Mouse (Mus musculus): ENCODE data around the gene Parp11. TPM values are rescaled to one million over a fixed set of nuclear protein-coding genes. Genes with fewer than 3 reads are reported as not detected.

The Parp11 gene
- polyA plus RNA-seq, 1 experiment from 2014 or later, result 111 TPM

DNA sequence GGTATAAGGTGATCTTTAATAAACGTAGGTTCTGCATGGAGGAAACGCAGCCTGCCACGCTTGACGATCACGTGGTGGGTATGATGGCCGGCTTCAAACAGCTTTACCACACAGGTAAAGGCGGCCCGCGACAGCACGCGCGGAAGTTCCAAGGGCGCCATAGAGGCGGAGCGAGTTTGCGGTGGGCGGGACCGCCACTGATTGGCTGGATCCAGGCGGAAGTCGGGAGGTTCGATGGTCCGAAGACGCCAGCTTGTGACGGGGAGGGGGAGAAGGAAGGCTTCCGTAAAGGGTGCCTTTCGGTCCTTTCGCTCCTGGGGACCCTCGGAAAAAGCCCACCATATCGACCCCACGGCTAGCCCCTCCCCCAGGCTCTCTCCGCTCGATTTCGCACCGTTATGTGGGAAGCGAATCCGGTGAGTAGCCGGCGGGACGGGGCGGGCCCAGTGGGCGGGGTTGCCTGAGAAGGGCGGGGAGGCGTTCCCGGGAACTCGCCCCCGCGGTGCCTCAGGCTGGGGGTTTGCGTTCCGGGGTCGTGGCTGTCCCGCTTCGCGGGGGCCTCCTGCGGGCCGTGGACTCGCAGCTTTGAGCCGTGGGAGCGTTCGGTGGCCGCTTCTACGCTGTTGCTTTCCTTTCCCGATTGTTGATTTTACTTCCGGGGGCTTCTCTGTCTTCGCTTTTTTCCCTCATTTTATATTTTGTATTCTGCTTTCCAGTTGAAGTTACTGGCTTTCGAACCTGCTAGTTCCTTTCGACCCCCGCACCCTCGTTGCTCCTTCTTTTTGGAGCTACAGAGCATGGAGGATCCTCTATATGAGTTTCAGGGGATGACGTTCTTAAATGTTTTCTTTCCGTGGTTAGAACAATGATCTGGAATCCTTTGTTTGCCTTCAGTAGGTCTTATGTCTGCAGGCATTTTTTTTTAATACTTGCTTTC is 7.0 kb downstream of the Parp11 start:
- H3K4me1 ChIP-seq (ENCODE audit: control insufficient read depth, insufficient read depth, low read length), result peaks cover 33% of the 10 kb centered on the region
- peak; percentile 96 for DNase-seq
- H3K9ac ChIP-seq (replicated peaks; ENCODE audit: low read length), result peak overlapping the region; percentile 83
- no peaks in the 10 kb centered on the region for H3K36me3 ChIP-seq (ENCODE audit: control insufficient read depth, insufficient read depth, low read length)
- H3K9me3 ChIP-seq (ENCODE audit: control insufficient read depth, low read length), result no peaks in the 10 kb centered on the region
- peak overlapping the region; percentile 57 for H3K4me2 ChIP-seq (ENCODE audit: low read length)
- peak overlapping the region; percentile 72 for H3K4me3 ChIP-seq (replicated peaks; ENCODE audit: low read depth, low read length)
- peak; percentile 93 for ATAC-seq (ENCODE audit: low FRiP score, low TSS enrichment)
- peak overlapping the region; percentile 96 for H3K27ac ChIP-seq (replicated peaks; ENCODE audit: low read depth, low read length)
- H3K27me3 ChIP-seq (ENCODE audit: control insufficient read depth, insufficient read depth, low read length), result no peaks in the 10 kb centered on the region
- WGBS, result under 1% methylated on average over 68 of the region's 70 CpGs

DNA sequence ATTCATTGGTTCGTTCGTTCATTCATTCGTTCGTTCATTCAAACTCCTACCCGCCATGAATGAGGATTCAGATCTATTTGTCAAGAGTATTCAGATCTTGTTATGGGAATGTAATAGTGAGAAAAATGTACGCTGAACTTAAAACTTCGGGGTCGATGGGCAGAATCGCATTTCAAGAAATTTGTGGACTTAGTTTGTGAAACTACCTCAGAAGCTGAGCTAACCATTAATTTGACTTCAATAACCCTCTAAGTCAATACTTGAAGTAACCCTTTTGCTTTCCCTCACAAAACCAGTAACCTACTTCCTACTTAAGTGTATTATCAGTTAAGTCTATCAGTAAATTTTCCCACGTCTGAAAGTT is 7.7 kb downstream of the Parp11 start:
- peak overlapping the region; percentile 83 for H3K9ac ChIP-seq (replicated peaks; ENCODE audit: low read length)
- peak overlapping the region; percentile 96; the same call in 1 of the 2 replicates for H3K27ac ChIP-seq (replicated peaks; ENCODE audit: low read depth, low read length)
- peak overlapping the region; percentile 72 for H3K4me3 ChIP-seq (replicated peaks; ENCODE audit: low read depth, low read length)
- H3K27me3 ChIP-seq (ENCODE audit: control insufficient read depth, insufficient read depth, low read length), result no peaks in the 10 kb centered on the region
- no peaks in the 10 kb centered on the region for H3K36me3 ChIP-seq (ENCODE audit: control insufficient read depth, insufficient read depth, low read length)
- DNase-seq (no peak), ATAC-seq (ENCODE audit: low FRiP score, low TSS enrichment) (no peak)
- H3K4me2 ChIP-seq (ENCODE audit: low read length), result peak overlapping the region; percentile 57
- H3K4me1 ChIP-seq (ENCODE audit: control insufficient read depth, insufficient read depth, low read length), result peaks cover 27% of the 10 kb centered on the region
- H3K9me3 ChIP-seq (ENCODE audit: control insufficient read depth, low read length), result no peaks in the 10 kb centered on the region
- 39% methylated on average over 10 of the region's 10 CpGs for WGBS

DNA sequence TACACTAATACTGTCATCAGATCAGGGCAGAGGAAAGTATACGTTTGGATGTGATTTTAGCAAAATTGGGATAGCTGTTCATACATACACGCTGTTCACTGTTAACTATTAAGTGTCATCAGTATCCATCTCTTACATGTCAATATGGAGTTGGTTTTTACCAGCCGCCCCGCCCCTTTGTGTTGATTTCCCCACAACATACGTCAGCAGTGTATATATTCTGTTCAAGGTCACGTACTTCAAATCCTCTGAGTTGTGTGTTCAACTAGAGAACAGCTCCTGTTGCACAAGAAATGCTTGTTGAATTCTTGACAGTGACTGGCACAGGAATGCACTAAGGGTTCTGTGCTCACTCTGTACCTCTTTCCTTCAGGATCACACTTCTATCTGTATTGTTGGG is 8.2 kb downstream of the Parp11 start:
- ATAC-seq (ENCODE audit: low FRiP score, low TSS enrichment), result no peak
- Histone ChIP-seq H3K9ac (replicated peaks; ENCODE audit: low read length) (no peak overlapping the region), H3K27me3 (ENCODE audit: control insufficient read depth, insufficient read depth, low read length) (no peaks in the 10 kb centered on the region), H3K36me3 (ENCODE audit: control insufficient read depth, insufficient read depth, low read length) (no peaks in the 10 kb centered on the region), H3K27ac (replicated peaks; ENCODE audit: low read depth, low read length) (no peak overlapping the region), H3K4me2 (ENCODE audit: low read length) (peak overlapping the region; percentile 57), H3K9me3 (ENCODE audit: control insufficient read depth, low read length) (no peaks in the 10 kb centered on the region), H3K4me1 (ENCODE audit: control insufficient read depth, insufficient read depth, low read length) (peaks cover 22% of the 10 kb centered on the region), H3K4me3 (replicated peaks; ENCODE audit: low read depth, low read length) (peak overlapping the region; percentile 72)
- 89% methylated on average over 6 of the region's 6 CpGs for WGBS
- no peak for DNase-seq

DNA sequence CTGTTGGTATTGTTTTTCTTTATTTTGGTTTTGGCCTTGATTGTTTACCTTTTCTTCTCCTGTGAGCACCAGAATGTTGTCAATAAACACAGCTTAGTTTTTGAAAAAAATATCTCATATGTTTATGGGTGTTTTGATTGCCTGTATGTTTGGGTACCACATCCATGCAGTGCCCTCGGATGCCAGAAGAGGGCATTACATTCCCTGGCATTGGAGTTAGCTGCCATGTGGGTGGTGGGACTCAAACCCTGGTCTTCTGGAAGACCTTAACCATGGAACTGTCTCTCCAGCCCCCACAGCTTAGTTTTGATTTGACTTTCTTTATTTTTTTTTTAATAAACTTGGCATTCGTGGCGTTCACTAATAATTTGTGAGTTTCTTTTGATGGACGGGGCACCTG is 8.8 kb downstream of the Parp11 start:
- 96% methylated on average over 4 of the region's 4 CpGs for WGBS
- no peak overlapping the region for H3K27ac ChIP-seq (replicated peaks; ENCODE audit: low read depth, low read length)
- no peaks in the 10 kb centered on the region for H3K9me3 ChIP-seq (ENCODE audit: control insufficient read depth, low read length)
- no peak overlapping the region for H3K9ac ChIP-seq (replicated peaks; ENCODE audit: low read length)
- no peaks in the 10 kb centered on the region for H3K36me3 ChIP-seq (ENCODE audit: control insufficient read depth, insufficient read depth, low read length)
- no peak overlapping the region for H3K4me3 ChIP-seq (replicated peaks; ENCODE audit: low read depth, low read length)
- H3K4me1 ChIP-seq (ENCODE audit: control insufficient read depth, insufficient read depth, low read length), result peaks cover 16% of the 10 kb centered on the region
- ATAC-seq (ENCODE audit: low FRiP score, low TSS enrichment) (no peak), DNase-seq (no peak)
- H3K4me2 ChIP-seq (ENCODE audit: low read length), result peak overlapping the region; percentile 57
- no peaks in the 10 kb centered on the region for H3K27me3 ChIP-seq (ENCODE audit: control insufficient read depth, insufficient read depth, low read length)

DNA sequence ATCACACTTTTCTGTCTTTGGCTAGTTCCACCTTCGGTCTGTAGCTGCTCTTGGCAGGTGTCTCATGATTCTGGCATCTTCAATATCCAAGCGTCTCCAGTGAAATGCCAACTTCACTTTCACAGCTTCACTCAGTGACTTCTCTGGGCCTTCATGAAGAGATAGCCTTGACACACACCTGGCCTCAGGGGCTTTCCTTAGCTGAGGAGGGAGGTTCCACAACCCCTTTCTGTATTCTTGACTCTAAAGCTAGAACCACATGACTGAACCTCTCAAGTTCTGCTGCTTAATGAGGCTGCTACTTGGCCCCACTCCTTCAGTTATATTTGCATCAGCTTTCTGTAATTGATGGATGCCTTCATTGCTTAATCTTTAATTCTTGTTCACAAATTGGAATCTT is 10.1 kb downstream of the Parp11 start:
- ATAC-seq (ENCODE audit: low FRiP score, low TSS enrichment) (no peak), DNase-seq (no peak)
- Histone ChIP-seq H3K9ac (replicated peaks; ENCODE audit: low read length) (no peak overlapping the region), H3K4me3 (replicated peaks; ENCODE audit: low read depth, low read length) (no peak overlapping the region), H3K4me1 (ENCODE audit: control insufficient read depth, insufficient read depth, low read length) (peaks cover 10% of the 10 kb centered on the region), H3K4me2 (ENCODE audit: low read length) (no peak overlapping the region), H3K9me3 (ENCODE audit: control insufficient read depth, low read length) (no peaks in the 10 kb centered on the region), H3K27me3 (ENCODE audit: control insufficient read depth, insufficient read depth, low read length) (no peaks in the 10 kb centered on the region), H3K27ac (replicated peaks; ENCODE audit: low read depth, low read length) (no peak overlapping the region), H3K36me3 (ENCODE audit: control insufficient read depth, insufficient read depth, low read length) (no peaks in the 10 kb centered on the region)
- WGBS, result 96% methylated on average over 2 of the region's 2 CpGs

DNA sequence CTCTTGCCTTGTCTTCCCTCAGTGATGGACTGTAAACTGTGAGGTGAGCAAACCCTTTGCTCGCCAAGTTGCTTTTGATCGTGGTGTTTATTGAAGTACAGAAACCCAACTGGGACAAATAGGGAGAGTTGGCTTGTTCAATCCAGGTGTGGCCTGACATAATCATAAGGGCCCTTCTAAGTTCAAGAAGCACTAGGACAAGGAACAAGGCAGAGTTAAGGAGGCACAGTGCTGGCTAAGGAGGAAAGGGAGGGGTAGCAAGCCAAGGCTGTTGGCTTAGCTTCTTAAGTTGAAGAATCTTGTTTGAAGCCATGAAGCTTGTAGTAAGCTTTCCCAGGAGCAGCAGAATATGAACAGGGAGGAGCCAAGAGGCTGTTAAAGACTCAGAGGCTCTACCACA is 13.1 kb downstream of the Parp11 start:
- Histone ChIP-seq H3K9ac (replicated peaks; ENCODE audit: low read length) (no peak overlapping the region), H3K36me3 (ENCODE audit: control insufficient read depth, insufficient read depth, low read length) (no peaks in the 10 kb centered on the region), H3K9me3 (ENCODE audit: control insufficient read depth, low read length) (no peaks in the 10 kb centered on the region)

DNA sequence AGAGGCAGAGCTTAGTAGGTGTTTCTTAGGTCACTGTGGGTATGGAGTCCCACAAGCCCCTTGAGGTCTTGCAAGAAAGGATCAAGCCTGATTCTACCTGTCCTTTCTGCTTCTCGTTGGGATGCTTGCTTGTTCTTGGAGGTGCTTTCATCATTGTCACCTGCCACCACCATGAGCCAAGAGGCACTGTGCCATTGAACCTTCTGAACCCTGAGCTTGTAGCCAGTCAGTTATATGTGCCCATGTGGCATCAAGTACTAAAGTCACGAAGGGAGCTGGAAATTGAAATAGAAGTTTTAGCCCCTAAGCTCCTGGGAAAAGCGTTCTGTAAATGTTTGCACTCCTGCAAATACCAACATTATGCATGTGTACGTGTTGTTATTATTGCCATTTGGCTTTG is 14.9 kb downstream of the Parp11 start:
- H3K27ac ChIP-seq (replicated peaks; ENCODE audit: low read depth, low read length), result no peak overlapping the region
- H3K9me3 ChIP-seq (ENCODE audit: control insufficient read depth, low read length), result no peaks in the 10 kb centered on the region
- H3K36me3 ChIP-seq (ENCODE audit: control insufficient read depth, insufficient read depth, low read length), result peaks cover 4% of the 10 kb centered on the region; the same call in 1 of the 2 replicates
- DNase-seq, result no peak
- H3K4me3 ChIP-seq (replicated peaks; ENCODE audit: low read depth, low read length), result no peak overlapping the region
- H3K4me2 ChIP-seq (ENCODE audit: low read length), result no peak overlapping the region
- WGBS, result 92% methylated on average over 4 of the region's 4 CpGs
- 0 out of 2 replicates have a peak, but pooled peaks cover 2% of the 10 kb centered on the region for H3K4me1 ChIP-seq (ENCODE audit: control insufficient read depth, insufficient read depth, low read length)
- no peak for ATAC-seq (ENCODE audit: low FRiP score, low TSS enrichment)
- H3K27me3 ChIP-seq (ENCODE audit: control insufficient read depth, insufficient read depth, low read length), result no peaks in the 10 kb centered on the region
- H3K9ac ChIP-seq (replicated peaks; ENCODE audit: low read length), result no peak overlapping the region

More for the DNA sequence above, 13.1 kb downstream of the Parp11 start:
- ATAC-seq (ENCODE audit: low FRiP score, low TSS enrichment) (no peak), DNase-seq (no peak)
- no peaks in the 10 kb centered on the region for H3K27me3 ChIP-seq (ENCODE audit: control insufficient read depth, insufficient read depth, low read length)
- WGBS, result 91% methylated on average over 2 of the region's 2 CpGs
- H3K4me1 ChIP-seq (ENCODE audit: control insufficient read depth, insufficient read depth, low read length), result peaks cover 5% of the 10 kb centered on the region
- no peak overlapping the region for H3K4me2 ChIP-seq (ENCODE audit: low read length)
- H3K27ac ChIP-seq (replicated peaks; ENCODE audit: low read depth, low read length), result no peak overlapping the region
- no peak overlapping the region for H3K4me3 ChIP-seq (replicated peaks; ENCODE audit: low read depth, low read length)

DNA sequence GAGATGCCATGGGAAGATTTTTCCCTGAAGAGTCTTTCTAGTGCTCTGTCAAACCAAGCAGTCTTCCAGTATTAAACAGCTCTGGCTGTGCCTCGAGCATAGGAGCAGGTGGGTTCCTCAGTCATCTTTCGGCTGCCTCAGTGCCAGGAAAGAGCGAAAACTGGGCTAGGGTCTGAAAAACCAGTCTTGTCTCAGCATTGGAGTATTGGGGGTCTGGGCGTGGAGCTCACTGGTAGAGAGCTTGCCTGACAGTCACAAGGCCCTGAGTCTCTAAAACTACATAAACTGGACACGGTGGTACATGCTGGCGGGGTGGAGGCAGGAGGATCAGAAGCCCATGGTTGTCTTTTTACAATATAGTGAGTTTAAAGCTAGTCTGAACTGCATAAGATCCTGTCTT is 15.6 kb downstream of the Parp11 start:
- Histone ChIP-seq H3K9me3 (ENCODE audit: control insufficient read depth, low read length) (no peaks in the 10 kb centered on the region), H3K4me1 (ENCODE audit: control insufficient read depth, insufficient read depth, low read length) (0 out of 2 replicates have a peak, but pooled peaks cover 8% of the 10 kb centered on the region), H3K4me2 (ENCODE audit: low read length) (no peak overlapping the region), H3K9ac (replicated peaks; ENCODE audit: low read length) (no peak overlapping the region), H3K36me3 (ENCODE audit: control insufficient read depth, insufficient read depth, low read length) (peaks cover 4% of the 10 kb centered on the region; the same call in 1 of the 2 replicates), H3K4me3 (replicated peaks; ENCODE audit: low read depth, low read length) (no peak overlapping the region), H3K27me3 (ENCODE audit: control insufficient read depth, insufficient read depth, low read length) (no peaks in the 10 kb centered on the region), H3K27ac (replicated peaks; ENCODE audit: low read depth, low read length) (no peak overlapping the region)
- DNase-seq, result no peak
- WGBS, result 91% methylated on average over 6 of the region's 6 CpGs
- ATAC-seq (ENCODE audit: low FRiP score, low TSS enrichment), result no peak

All from midbrain, embryonic 14.5 days (tissue).